In genomic region chr6:72519892-72520663, GRCm38 (mm10) we compare ENCODE assay signal across 9 mouse cellular contexts. TPM values are rescaled to one million over a fixed set of nuclear protein-coding genes. Genes with fewer than 3 reads are reported as not detected.
DNase-seq lines count a peak whose midpoint lies in the region; ATAC-seq and TF ChIP-seq lines count a peak whose summit lies in the region.
"Had no signal": no experiment of that assay in that cellular context is flagged by ENCODE, and none has a peak within 500 bp of the region (broad histone marks: within the 10 kb centered on the region; RNA-seq: fewer than 3 reads in every experiment).

No protein-coding gene starts in this region.

- TF ChIP-seq POLR2A in heart, adult 2 months (IDR thresholded peaks at IDR 0.05; ENCODE audit: insufficient read depth, low read depth, low read length): 0 out of 2 replicates have a peak, but pooled peaks have one; percentile 22

- peak overlapping the region; percentile 46; the same call in 1 of the 2 replicates for H3K9ac ChIP-seq in heart, adult 2 months (ENCODE audit: low read depth, low read length)
- 0 out of 2 replicates have a peak overlapping the region, but pooled peaks have one; percentile 17 for H3K9ac ChIP-seq in midbrain, embryonic 13.5 days (replicated peaks)

- H3K36me3 ChIP-seq in heart, adult 2 months (ENCODE audit: control insufficient read depth, insufficient read depth, low read length): no peaks in the 10 kb centered on the region; the same call in 1 of the 2 replicates
- no peaks in the 10 kb centered on the region for H3K36me3 ChIP-seq in midbrain, embryonic 13.5 days

- H3K27me3 ChIP-seq in heart, adult 2 months (ENCODE audit: control insufficient read depth, insufficient read depth, low read length): no peaks in the 10 kb centered on the region
- no peaks in the 10 kb centered on the region for H3K27me3 ChIP-seq in midbrain, embryonic 13.5 days

- H3K79me2 ChIP-seq in heart, adult 2 months (replicated peaks; ENCODE audit: control insufficient read depth, insufficient read depth, low read length): no peaks in the 10 kb centered on the region

- H3K4me3 ChIP-seq in heart, adult 2 months: no peak overlapping the region
- 0 out of 2 replicates have a peak overlapping the region, but pooled peaks have one; percentile 4 for H3K4me3 ChIP-seq in midbrain, embryonic 13.5 days (replicated peaks)
- H3K4me3 ChIP-seq: erythroblast, embryonic 14.5 days had no signal

- peak overlapping the region; percentile 61 for H3K27ac ChIP-seq in heart, adult 2 months
- peak overlapping the region; percentile 95 for H3K27ac ChIP-seq in midbrain, embryonic 13.5 days

- peaks cover 5% of the 10 kb centered on the region for H3K4me1 ChIP-seq in heart, adult 2 months (ENCODE audit: control insufficient read depth, insufficient read depth, low read length)
- H3K4me1 ChIP-seq in midbrain, embryonic 13.5 days (replicated peaks): peaks cover 40% of the 10 kb centered on the region

- peak; percentile 91 for ATAC-seq in midbrain, embryonic 13.5 days

- intact Hi-C loops in heart, adult 2 months (cut with DNase I): no loop called here

- H3K9me3 ChIP-seq in midbrain, embryonic 13.5 days: no peaks in the 10 kb centered on the region

- TF ChIP-seq CTCF in heart, adult 2 months (IDR thresholded peaks at IDR 0.05): no peak

- peak; percentile 40 for DNase-seq in adrenal gland, postnatal 14 days
- DNase-seq in adrenal gland, adult 2 months: no peak
- DNase-seq in embryo, embryonic 10 days (ENCODE audit: low spot score): peak; percentile 78
- DNase-seq in heart, adult 2 months: peak; percentile 60 to 73
- DNase-seq in kidney, postnatal 10 days: peak; percentile 70
- peak; percentile 58 for DNase-seq in testis, postnatal 10 days (ENCODE audit: low spot score)
- no peak for DNase-seq in cerebellum, adult 9-10 months

- H3K4me2 ChIP-seq in midbrain, embryonic 13.5 days (replicated peaks): peak overlapping the region; percentile 40

- peak; percentile 75; the same call in 1 of the 2 replicates for TF ChIP-seq EP300 in heart, adult 2 months (IDR thresholded peaks at IDR 0.05; ENCODE audit: insufficient read depth, low read depth, low read length)

- 19% methylated on average over 10 of the region's 10 CpGs for WGBS in heart, adult 2 months
- WGBS in midbrain, embryonic 13.5 days: 5% methylated on average over 10 of the region's 10 CpGs

RNA-seq across cellular contexts. Expression of gene Sh2d6, which starts 1.4 kb away (rescaled TPM):
- 0.49 and 0.52 TPM in 2 replicates for total RNA-seq in adrenal gland, postnatal 14 days (2021)
- under 1 TPM; 0.23 to 0.24 TPM for total RNA-seq in adrenal gland, adult 2 months (2021)
- polyA plus RNA-seq in adrenal gland, adult 2 months (2012; rRNA removed): 0.25 and 0.49 TPM in 2 replicates
- total RNA-seq in heart, adult 2 months (2021): not detected
- polyA plus RNA-seq in heart, adult 2 months (2012; rRNA removed): 0.21 TPM in 1 of 2 replicates, not detected in the other
- polyA plus RNA-seq in midbrain, embryonic 13.5 days (2015; fragmentation: Nextera tagmentation; extraction: Ambion mirVana): 1.5 TPM in 2 replicates
- polyA plus RNA-seq: erythroblast, embryonic 14.5 days had no signal

RNA-seq across cellular contexts. Expression of gene Capg, which starts 24.1 kb away (rescaled TPM):
- total RNA-seq in adrenal gland, postnatal 14 days (2021): 28.8 and 38.2 TPM in 2 replicates
- total RNA-seq in adrenal gland, adult 2 months (2021): 10 to 100 TPM; 32.2 to 56.3 TPM
- 38.9 and 41.9 TPM in 2 replicates for polyA plus RNA-seq in adrenal gland, adult 2 months (2012; rRNA removed)
- total RNA-seq in heart, adult 2 months (2021): 10 to 100 TPM in 1 of 2 experiments, 1 to 10 TPM in 1; 9.5 to 10.8 TPM
- polyA plus RNA-seq in heart, adult 2 months (2012; rRNA removed): 12.6 and 16.1 TPM in 2 replicates
- polyA plus RNA-seq in midbrain, embryonic 13.5 days (2015; fragmentation: Nextera tagmentation; extraction: Ambion mirVana): 5.3 and 5.7 TPM in 2 replicates

Comparison
In these comparisons a context has a peak if more than half of its experiments do, and no peak if none do; other contexts are left out.
1. DNase-seq: peak in adrenal gland, postnatal 14 days (single experiment), embryo, embryonic 10 days (single experiment), heart, adult 2 months (2 of 2), kidney, postnatal 10 days (single experiment) and testis, postnatal 10 days (single experiment); none in adrenal gland, adult 2 months (single experiment) and cerebellum, adult 9-10 months (single experiment).